Mouse (Mus musculus) right cerebral cortex, postnatal 36 days (tissue): Measurements from ENCODE around the gene Kxd1.
A peak's percentile ranks its signal among the peaks of the same experiment; 100 is the strongest.

Experiments used
- DNase-seq, 2 experiments: peaks; one replicate each; pipeline ENCODE4 v3.0.0; 2022; ENCODE audit warnings: low spot score in 2 of 2, mixed read lengths in 1 of 2

Kxd1 gene

DNA sequence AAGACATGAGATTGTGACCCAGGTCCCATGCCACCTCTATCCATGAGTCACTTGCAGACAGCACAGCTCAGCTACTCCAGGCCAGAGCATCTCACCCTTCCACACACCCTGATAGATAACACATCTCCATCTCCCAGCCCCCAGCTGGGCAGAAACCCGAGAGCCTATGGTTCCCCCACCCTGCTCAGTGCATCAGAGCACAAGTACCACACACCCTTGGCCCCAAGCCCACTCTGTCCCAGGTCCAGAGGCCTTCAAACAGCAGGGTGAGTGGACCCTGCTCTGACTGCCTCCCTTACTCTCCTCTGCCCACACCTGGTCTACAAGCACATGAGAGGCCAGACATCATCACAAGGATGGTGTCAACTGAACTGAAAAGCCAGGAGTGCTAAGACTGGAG, 59.8 kb downstream of the Kxd1 start:
- no peak for DNase-seq

DNA sequence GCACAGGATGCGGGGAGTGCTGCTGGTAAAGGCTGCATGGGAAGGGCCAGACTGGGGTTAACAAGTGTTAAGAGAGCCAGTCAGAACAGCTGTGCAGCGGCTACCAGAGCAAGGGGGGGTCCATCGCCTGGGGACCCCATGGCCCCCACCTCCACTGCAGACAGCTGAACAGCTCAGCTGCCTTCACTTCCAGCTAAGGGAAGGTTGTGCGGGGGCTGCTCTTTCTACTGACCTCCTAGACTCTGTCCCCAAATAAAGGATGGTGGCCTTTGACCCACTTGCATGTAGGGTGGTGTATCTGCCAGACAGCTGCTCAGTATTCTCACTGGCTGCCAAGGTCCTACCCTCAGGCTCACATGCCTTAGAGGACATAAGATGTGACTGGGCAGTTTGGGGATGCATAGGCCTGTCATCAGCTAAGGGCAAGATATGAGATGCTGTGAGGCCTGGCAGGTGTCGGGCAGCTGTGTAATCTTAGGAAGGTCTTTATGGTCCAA, 60.5 kb downstream of the Kxd1 start:
- no peak for DNase-seq

DNA sequence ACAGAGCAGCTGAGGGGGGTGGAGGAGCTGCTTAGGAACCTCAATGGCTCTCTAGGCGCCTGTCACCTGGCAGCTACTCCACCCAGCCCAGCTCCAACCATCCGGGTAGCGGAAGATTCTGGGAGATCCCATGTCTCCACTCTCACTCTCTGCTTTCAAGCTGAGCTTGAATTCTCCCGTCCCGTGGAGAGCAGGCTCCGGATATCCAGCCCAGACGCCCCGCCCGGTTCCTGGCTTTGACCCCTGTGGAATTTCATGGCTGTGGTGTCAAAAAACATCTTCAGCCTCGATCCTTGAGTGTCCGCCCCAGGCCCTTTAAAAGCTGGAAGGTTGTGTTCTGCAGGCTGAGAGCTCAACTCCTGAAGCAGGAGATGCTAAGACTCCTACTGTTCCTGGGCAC, 61.0 kb downstream of the Kxd1 start:
- DNase-seq, result no peak

DNA sequence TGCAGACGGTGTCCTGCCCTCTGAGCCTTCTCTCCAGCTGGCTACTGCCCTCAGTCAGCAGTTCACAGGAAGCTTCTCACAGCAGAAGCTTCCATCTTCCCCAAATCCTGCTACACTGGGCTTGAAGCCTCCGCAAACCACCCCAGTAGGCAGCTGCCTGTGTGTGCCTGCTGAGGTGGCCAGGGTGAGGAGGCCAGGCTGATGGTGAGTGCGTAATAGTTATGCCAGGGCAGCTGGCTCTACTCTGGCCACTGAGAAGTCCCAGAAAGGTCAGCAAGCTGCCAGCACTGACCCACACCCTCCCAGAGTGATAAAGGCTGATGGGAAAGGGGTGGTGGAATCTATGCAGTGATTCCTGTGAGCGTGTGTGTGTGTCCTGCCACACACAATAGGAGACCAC, 61.5 kb downstream of the Kxd1 start:
- DNase-seq, result no peak

DNA sequence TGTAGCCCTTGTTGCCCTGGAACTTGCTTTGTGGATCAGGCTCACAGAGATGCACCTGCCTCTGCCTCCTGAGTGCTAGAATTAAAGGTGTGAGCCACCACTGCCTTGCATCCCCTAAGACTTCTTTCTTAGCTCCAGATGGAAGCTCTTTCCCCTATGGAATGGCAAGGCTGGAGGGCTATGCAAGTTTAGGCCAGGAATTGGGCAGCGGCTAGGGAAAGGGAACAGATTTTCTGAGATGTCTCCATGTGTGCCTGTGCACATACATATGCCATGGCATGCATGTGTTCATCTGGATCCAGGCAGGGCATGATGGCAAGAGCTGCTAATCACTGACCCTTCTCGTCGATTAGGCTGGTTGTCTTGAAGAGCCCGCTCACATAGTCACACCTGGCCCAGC, 62.1 kb downstream of the Kxd1 start:
- no peak for DNase-seq

DNA sequence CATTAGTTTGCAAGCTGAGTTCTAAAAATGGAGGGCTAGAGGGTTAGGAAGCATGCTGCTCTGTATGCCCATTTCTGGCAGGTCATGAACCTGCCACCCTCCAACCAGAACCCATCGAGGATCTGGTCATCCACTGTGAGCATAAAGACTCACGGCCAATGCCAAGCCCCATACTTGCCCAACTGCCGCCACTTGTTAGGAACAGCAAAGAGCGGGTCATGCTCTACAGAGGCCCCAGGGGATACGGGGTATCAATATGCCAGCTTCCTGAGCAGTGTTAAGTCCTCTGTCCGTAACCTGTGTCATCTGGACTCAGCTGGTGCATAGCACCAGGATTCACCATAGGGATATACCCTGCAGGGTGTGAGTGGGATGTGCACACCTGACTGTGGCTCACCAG, 63.6 kb downstream of the Kxd1 start:
- DNase-seq, result no peak

DNA sequence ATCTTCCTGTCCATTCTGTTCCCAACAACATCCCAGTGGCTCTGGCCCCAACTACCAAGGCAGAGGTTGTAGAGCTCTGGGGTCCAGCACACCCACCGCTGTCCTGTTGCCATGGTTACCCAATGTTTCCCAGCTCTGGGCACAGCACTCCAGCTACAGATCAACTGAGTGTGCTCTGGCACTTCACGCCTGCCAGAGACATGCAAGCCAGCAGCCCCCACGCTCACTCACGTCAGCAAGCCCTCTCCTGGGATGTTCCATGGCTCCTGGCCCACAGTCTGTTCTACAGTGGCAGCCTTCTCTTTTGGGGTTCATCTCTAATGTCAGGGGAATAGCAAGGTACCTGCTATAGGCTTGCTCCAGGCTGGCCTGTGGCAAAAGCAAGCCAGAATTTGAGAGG, 64.5 kb downstream of the Kxd1 start:
- DNase-seq, result peak; percentile 76 to 85

DNA sequence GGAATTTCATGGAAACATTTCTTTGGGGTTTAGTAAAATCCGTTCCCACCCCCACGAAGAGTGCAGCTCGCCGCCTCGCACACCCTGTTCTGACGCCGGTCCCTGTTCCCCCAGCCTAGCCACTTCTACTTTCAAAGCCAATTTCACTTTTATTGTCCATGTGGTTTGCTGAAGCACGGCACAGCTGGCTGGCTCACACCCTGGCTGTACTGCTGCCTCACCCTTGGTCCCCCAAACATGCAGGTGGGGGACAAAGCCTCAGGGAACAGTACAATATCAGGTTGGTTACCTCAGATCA, 65.3 kb downstream of the Kxd1 start:
- no peak for DNase-seq

DNA sequence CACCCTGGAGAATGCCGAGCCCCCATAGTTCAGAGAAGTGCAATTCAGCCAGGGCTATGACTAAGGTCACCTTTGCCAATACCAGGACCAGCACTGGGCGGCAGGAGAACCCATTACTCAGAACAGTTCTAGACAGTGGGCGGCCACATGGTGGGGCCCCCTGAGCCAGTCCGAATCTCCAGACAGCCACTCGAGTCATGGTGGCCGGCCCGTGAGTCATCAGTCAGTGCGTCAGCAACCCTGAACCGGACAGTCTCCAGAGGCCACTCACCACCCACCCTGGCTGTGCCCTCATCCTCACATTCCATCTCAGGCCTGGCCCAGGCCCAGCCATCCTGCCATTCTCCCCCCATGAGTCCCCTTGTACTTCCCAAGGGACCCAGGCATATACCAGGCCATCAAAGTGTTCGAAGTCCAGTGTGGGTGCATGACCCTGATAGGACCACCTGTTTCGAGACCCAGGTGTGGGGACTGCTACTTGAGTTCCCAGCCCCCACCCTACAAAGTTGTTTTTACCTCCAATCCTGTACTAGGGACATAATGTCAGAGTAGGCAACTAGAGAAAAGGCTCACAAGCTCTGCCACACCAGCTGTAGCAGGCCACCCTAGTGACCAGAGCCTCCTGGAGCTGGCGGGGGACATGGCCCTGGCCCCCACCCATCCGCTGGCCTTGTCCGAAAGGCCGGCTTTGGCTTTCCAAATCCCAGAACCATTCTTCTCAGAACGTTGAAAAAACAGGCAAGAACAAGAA, 65.8 kb downstream of the Kxd1 start:
- DNase-seq, result no peak

DNA sequence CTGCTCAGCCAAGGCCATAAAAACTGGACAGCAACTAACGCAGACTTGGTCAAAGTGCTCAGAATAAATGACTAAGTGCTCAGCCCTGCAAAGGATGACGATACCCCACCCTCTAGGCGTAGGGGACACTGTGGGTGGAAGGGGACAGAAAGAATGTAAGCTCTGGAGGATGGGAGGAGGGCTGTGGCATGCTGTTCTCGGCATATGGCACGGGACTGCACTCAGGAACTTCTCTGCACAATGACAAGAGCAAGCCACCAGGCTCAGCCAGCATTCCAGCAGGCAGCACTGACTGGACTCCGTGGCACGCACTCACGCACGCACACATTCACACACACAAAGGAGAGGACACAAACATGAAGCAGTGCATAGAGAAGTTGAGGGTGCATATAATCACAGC, 67.2 kb downstream of the Kxd1 start:
- DNase-seq, result no peak

DNA sequence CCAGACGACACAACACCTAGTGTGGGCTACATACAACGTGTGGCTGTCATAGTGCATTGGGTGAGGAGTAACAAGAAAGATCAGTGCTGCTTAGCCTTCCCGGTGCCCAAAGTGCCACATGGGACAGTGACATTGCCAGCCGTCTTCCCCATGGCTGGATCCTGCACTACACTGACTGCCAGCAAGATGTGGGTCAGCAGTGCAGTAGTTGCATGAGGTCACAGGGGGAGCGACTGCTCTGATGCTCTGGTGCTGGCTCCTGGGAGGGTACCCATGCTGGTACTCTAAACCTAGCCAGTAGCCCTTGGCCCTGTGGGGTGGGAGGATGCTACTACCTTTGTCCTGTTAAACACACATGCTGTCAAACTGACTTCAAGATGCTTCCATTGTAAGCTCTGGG, 67.6 kb downstream of the Kxd1 start:
- DNase-seq, result no peak

DNA sequence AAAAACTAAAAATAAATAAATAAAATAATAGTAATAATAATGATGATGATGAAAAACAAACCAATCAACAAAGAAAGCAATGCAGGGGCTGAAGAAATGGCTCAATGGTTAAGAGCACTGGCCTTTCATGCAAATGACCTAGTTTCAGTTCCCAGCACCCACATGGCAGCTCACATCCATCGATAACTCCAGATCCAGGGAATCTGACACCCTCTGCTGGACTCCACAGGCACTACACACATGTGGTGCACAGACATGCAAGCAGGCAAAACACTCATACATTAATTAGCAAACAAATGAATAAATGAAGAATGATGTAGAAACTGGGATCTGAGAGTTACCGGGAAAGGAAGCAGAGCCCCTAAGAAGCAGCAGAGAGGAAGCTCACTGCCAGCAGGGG, 68.1 kb downstream of the Kxd1 start:
- no peak for DNase-seq

DNA sequence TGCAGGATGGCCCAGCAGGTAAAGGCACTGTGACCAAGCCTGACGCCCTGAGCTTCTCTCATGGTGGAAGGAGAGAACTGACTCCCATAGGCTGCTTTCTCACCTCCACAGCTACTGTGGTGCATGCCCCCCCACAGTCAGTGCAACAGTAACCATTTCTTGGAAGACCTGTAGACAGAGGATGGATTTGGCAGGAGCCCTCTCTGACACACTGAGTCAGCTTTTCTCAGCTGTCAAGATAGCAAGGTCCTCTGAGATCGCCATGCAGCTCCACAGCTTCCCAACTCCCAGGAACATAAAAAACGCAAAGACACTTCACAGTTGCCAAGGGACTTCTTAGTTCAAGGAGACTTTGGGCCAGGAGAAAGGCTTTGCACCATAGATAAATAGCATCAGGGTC, 69.3 kb downstream of the Kxd1 start:
- no peak for DNase-seq
